Mouse (Mus musculus) forebrain, embryonic 14.5 days (tissue): Measurements from ENCODE around the gene Cyb561. TPM values are rescaled to one million over a fixed set of nuclear protein-coding genes. Genes with fewer than 3 reads are reported as not detected.

Source experiments
- ATAC-seq: fragments of 200-750 bp; cut with Nextera tagmentation; 2 replicates; pipeline ENCODE4 v1.8.0; 2017; ENCODE audit warnings: mild to moderate bottlenecking, moderate library complexity
- DNase-seq: peaks from one replicate; pipeline ENCODE4 v3.0.0-alpha.2; 2015; ENCODE audit warnings: low spot score
- H3K27ac ChIP-seq: fragments of 300-500 bp; sonication (generic); 2 replicates; pipeline ENCODE4 v1.5.1; 2014; ENCODE audit warnings: low read depth, mild to moderate bottlenecking, control low read depth, low read length, moderate library complexity
- H3K27me3 ChIP-seq: fragments of 300-500 bp; sonication (generic); replicated peaks from 2 replicates; pipeline ENCODE4 v1.6.1; 2014; ENCODE audit warnings: low read length, control low read depth, mixed read lengths; ENCODE audit not compliant: control insufficient read depth, insufficient read depth
- H3K36me3 ChIP-seq: fragments of 300-500 bp; sonication (generic); 2 replicates; pipeline ENCODE4 v1.6.1; 2014; ENCODE audit warnings: low read length, control low read depth; ENCODE audit not compliant: control insufficient read depth, insufficient read depth
- H3K4me1 ChIP-seq: fragments of 300-500 bp; sonication (generic); 2 replicates; pipeline ENCODE4 v1.6.1; 2014; ENCODE audit warnings: antibody characterized with exemption, low read length, control low read depth; ENCODE audit not compliant: control insufficient read depth, insufficient read depth
- H3K4me2 ChIP-seq: fragments of 300-500 bp; sonication (generic); 2 replicates; pipeline ENCODE4 v1.6.1; 2014; ENCODE audit warnings: mild to moderate bottlenecking, control low read depth, low read length
- H3K4me3 ChIP-seq: fragments of 300-500 bp; sonication (generic); 2 replicates; pipeline ENCODE4 v1.5.1; 2014; ENCODE audit warnings: low read depth, low read length, control low read depth
- H3K9ac ChIP-seq: fragments of 300-500 bp; sonication (generic); 2 replicates; pipeline ENCODE4 v1.6.1; 2014; ENCODE audit warnings: mild to moderate bottlenecking, low read length, control low read depth, moderate library complexity
- H3K9me3 ChIP-seq: fragments of 300-500 bp; sonication (generic); replicated peaks from 2 replicates; pipeline ENCODE4 v1.6.1; 2016; ENCODE audit warnings: low read length, control low read depth, mixed read lengths; ENCODE audit not compliant: control insufficient read depth
- WGBS: fragments of 180-500 bp; shearing (Covaris S2); extraction: QIAGEN DNeasy Blood & Tissue Kit; methylation state at CpG from one replicate; pipeline ENCODE4 v1.1.7; 2014; 5-methylcytosine and 5-hydroxymethylcytosine counted together
- polyA plus RNA-seq: library from polyadenylated mRNA; unstranded; fragments of >200 nt; fragmentation: Nextera tagmentation; extraction: Ambion mirVana; gene quantifications from 2 replicates; pipeline ENCODE4 v1.2.1, GENCODE M21; 2014

Cyb561 gene
- polyA plus RNA-seq, 1 experiment from 2014 or later, result 26.0 TPM

DNA sequence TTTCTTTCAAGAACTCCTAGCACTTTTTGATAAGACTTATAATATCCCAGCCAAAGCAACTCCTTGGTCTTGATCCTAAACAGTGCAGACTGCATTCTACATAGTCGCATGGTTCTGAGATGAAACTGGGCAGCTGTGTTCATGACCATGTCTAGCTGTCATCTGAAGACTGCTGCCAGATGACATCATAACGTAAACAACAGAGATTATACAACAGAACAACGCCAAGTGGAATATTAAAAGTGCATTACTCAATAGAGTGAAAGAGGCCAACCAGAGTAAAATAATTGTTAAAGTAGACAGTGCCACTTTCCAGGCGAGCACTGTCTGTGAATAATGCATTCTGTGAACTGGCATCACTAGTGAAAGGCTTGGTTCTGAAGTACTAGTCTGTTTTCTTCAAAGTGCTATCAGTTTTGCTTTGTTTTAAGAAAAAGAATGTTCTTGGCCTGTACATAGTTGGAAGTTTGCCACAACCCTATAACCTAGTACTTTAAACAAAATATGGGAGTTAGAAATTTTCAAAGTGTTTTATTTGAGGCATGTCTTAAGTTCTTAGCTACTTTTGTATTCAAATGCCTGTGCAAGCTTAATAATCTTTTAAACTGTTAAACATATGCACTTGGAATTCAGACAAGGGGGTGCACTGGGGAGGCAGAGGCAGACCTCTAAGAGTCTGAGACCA, 47.5 kb downstream of the Cyb561 start:
- DNase-seq, result no peak
- no peak for ATAC-seq
- H3K4me1 ChIP-seq, result no peaks in the 10 kb centered on the region
- H3K27me3 ChIP-seq, result no peaks in the 10 kb centered on the region
- H3K36me3 ChIP-seq, result peaks cover 29% of the 10 kb centered on the region
- no peaks in the 10 kb centered on the region for H3K9me3 ChIP-seq
- 62% methylated on average over 4 of the region's 4 CpGs for WGBS
- H3K4me2 ChIP-seq, result no peak overlapping the region
- no peak overlapping the region for H3K27ac ChIP-seq
- H3K9ac ChIP-seq, result no peak overlapping the region
- H3K4me3 ChIP-seq, result no peak overlapping the region

GRCm38 (mm10) chr11:105902956-105903355, 50.2 kb downstream of the Cyb561 start:
- no peak overlapping the region for H3K4me3 ChIP-seq
- no peak overlapping the region for H3K4me2 ChIP-seq
- no peaks in the 10 kb centered on the region for H3K9me3 ChIP-seq
- ATAC-seq, result no peak
- no peak overlapping the region for H3K9ac ChIP-seq
- DNase-seq, result no peak
- H3K27ac ChIP-seq, result no peak overlapping the region
- WGBS, result 92% methylated on average over 1 of the region's 1 CpGs
- no peaks in the 10 kb centered on the region for H3K4me1 ChIP-seq
- no peaks in the 10 kb centered on the region for H3K27me3 ChIP-seq
- peaks cover 29% of the 10 kb centered on the region for H3K36me3 ChIP-seq

- Histone ChIP-seq H3K4me1 (no peaks in the 10 kb centered on the region), H3K9me3 (no peaks in the 10 kb centered on the region), H3K27ac (no peak overlapping the region), H3K9ac (no peak overlapping the region), H3K36me3 (peaks cover 37% of the 10 kb centered on the region), H3K4me3 (no peak overlapping the region), H3K27me3 (no peaks in the 10 kb centered on the region), H3K4me2 (no peak overlapping the region)
- no peak for ATAC-seq
- WGBS, result 83% methylated on average over 2 of the region's 2 CpGs
- DNase-seq, result no peak
Measured at GRCm38 (mm10) chr11:105901501-105901900, 51.6 kb downstream of the Cyb561 start.

- Histone ChIP-seq H3K9ac (no peak overlapping the region), H3K27ac (no peak overlapping the region), H3K4me3 (no peak overlapping the region), H3K4me1 (no peaks in the 10 kb centered on the region), H3K4me2 (no peak overlapping the region), H3K9me3 (no peaks in the 10 kb centered on the region), H3K27me3 (no peaks in the 10 kb centered on the region), H3K36me3 (peaks cover 28% of the 10 kb centered on the region)
- ATAC-seq, result no peak
- DNase-seq, result no peak
- 52% methylated on average over 1 of the region's 1 CpGs for WGBS
Measured at GRCm38 (mm10) chr11:105899151-105899550, 54.0 kb downstream of the Cyb561 start.

GRCm38 (mm10) chr11:105887281-105887680, 65.9 kb downstream of the Cyb561 start:
- Histone ChIP-seq H3K9ac (no peak overlapping the region), H3K36me3 (peaks cover 3% of the 10 kb centered on the region), H3K4me2 (no peak overlapping the region), H3K9me3 (no peaks in the 10 kb centered on the region), H3K4me3 (no peak overlapping the region), H3K27ac (no peak overlapping the region), H3K27me3 (no peaks in the 10 kb centered on the region), H3K4me1 (no peaks in the 10 kb centered on the region)
- WGBS, result 80% methylated on average over 1 of the region's 1 CpGs
- ATAC-seq, result no peak
- DNase-seq, result no peak

- Histone ChIP-seq H3K4me1 (no peaks in the 10 kb centered on the region), H3K36me3 (peaks cover 3% of the 10 kb centered on the region), H3K9me3 (no peaks in the 10 kb centered on the region), H3K4me3 (no peak overlapping the region), H3K27ac (no peak overlapping the region), H3K9ac (no peak overlapping the region), H3K27me3 (no peaks in the 10 kb centered on the region), H3K4me2 (no peak overlapping the region)
- DNase-seq (no peak), ATAC-seq (no peak)
- WGBS, result 91% methylated on average over 1 of the region's 1 CpGs
Measured at GRCm38 (mm10) chr11:105885558-105885957, 67.6 kb downstream of the Cyb561 start.

Other genes starting within 250 kb of the Cyb561 start
- 1.9 and 3.1 TPM in 2 replicates for gene Ace, start 14.6 kb upstream of the Cyb561 start, polyA plus RNA-seq
- not detected in 2 replicates for gene Ace3, start 41.3 kb upstream of the Cyb561 start, polyA plus RNA-seq
- 0.48 and 0.57 TPM in 2 replicates for gene Kcnh6, start 54.8 kb upstream of the Cyb561 start, polyA plus RNA-seq
- 76.2 and 93.6 TPM in 2 replicates for gene Dcaf7, start 83.5 kb upstream of the Cyb561 start, polyA plus RNA-seq
- gene Taco1, start 112.7 kb upstream of the Cyb561 start, polyA plus RNA-seq, result 5.7 and 7.0 TPM in 2 replicates
- gene Map3k3, start 131.3 kb upstream of the Cyb561 start, polyA plus RNA-seq, result 9.0 and 11.0 TPM in 2 replicates
- not detected in 2 replicates for gene Gm10840, start 207.5 kb upstream of the Cyb561 start, polyA plus RNA-seq
- 223 and 240 TPM in 2 replicates for gene Limd2, start 207.5 kb upstream of the Cyb561 start, polyA plus RNA-seq
- 31.1 and 34.1 TPM in 2 replicates for gene Strada, start 248.8 kb upstream of the Cyb561 start, polyA plus RNA-seq